Mouse (Mus musculus): ENCODE data around the gene Mrpl24. TPM values are rescaled to one million over a fixed set of nuclear protein-coding genes. Genes with fewer than 3 reads are reported as not detected.
A peak's percentile ranks its signal among the peaks of the same experiment; 100 is the strongest.

Mrpl24 gene
- polyA plus RNA-seq, 1 experiment, result 139 TPM

DNA sequence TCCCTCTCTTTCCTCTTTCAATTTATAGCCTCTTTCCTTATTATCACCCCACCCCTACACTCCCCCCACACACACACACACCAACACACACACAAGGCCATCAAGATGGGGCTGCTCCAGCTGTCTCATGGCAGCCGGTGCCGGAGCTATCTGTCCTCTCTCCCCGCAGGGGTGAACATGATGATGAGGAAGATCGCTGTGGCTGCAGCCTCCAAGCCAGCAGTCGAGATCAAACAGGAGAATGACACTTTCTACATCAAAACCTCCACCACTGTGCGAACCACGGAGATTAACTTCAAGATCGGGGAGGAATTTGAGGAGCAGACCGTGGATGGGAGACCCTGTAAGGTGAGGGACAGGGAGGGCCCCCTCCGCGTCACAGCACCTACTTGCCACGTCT is 32.6 kb downstream of the Mrpl24 start:
- H3K4me1 ChIP-seq (ENCODE audit: control insufficient read depth, insufficient read depth, low read length), result peaks cover 1% of the 10 kb centered on the region; the same call in 1 of the 2 replicates
- no peak for TF ChIP-seq POLR2A (IDR thresholded peaks at IDR 0.05; ENCODE audit: borderline replicate concordance, low read depth, low read length)
- no peak overlapping the region for H3K4me3 ChIP-seq (ENCODE audit: insufficient read depth, low read length)
- no peak overlapping the region for H3K27ac ChIP-seq (ENCODE audit: insufficient read depth, low read depth, low read length)

DNA sequence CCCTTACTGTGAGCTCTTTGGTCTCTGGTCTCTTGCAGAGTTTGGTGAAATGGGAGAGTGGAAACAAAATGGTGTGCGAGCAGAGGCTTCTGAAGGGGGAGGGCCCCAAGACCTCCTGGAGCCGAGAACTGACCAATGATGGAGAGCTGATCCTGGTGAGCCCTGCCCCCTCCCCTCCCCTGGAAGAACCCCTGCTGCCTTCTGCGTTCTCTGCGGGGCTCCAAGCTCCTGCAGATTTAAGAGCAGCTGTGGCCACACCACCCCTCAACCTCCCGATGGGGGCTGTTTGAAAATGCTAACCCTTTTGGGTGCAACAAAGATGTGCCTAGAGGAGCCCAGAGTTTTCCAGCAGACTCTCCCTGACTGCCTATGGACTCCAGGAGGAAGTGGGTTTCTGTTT is 33.1 kb downstream of the Mrpl24 start:
- H3K4me3 ChIP-seq (ENCODE audit: insufficient read depth, low read length), result no peak overlapping the region
- no peak overlapping the region for H3K27ac ChIP-seq (ENCODE audit: insufficient read depth, low read depth, low read length)
- H3K4me1 ChIP-seq (ENCODE audit: control insufficient read depth, insufficient read depth, low read length), result no peaks in the 10 kb centered on the region
- no peak for TF ChIP-seq POLR2A (IDR thresholded peaks at IDR 0.05; ENCODE audit: borderline replicate concordance, low read depth, low read length)
- TF ChIP-seq CTCF (IDR thresholded peaks at IDR 0.05; ENCODE audit: low read depth, low read length), result no peak

DNA sequence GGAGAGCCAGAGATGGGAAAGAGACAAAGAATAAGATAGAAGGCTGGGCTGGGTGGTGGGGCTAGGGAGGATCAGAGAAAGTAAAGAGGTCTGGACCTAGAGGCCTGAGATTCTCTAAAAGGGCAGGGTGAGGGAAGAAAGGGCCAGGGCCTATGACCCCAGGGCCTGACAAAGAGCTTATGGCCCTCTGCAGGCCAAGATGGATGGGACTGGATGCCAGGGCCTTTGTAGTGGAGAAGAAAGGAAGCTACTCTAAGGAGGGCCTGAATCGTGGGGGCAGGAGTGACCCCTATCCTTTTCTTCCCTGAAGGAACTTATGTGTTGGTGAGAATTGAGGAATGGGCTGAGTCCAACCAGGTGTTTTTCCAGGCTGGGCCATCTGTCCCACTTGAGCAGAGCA is 38.8 kb downstream of the Mrpl24 start:
- peaks cover 2% of the 10 kb centered on the region; the same call in 1 of the 2 replicates for H3K4me1 ChIP-seq (ENCODE audit: control insufficient read depth, insufficient read depth, low read length)
- TF ChIP-seq POLR2A (IDR thresholded peaks at IDR 0.05; ENCODE audit: borderline replicate concordance, low read depth, low read length) (no peak), CTCF (IDR thresholded peaks at IDR 0.05; ENCODE audit: low read depth, low read length) (no peak)
- H3K27ac ChIP-seq (ENCODE audit: insufficient read depth, low read depth, low read length), result no peak overlapping the region
- no peak overlapping the region for H3K4me3 ChIP-seq (ENCODE audit: insufficient read depth, low read length)

DNA sequence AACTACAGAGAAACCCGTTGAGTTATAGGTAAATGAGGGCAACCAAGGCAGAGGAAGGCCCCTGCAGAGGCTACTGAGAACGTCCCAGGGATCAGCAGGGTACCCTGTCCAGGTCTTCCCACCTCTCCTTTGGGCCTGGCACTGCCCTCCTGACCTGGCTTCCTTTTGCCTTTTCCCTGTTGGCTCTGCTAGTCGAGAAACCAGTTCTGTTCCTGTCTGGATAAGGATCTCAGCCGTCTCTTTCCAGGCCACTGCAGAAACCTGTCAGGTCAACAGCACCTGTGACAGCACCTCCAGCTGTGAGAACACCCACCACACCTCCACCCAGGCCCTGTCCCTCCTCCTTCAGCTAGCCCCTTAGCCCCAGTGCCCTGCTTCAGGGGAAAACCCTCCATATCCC is 39.2 kb downstream of the Mrpl24 start:
- peaks cover 2% of the 10 kb centered on the region; the same call in 1 of the 2 replicates for H3K4me1 ChIP-seq (ENCODE audit: control insufficient read depth, insufficient read depth, low read length)
- TF ChIP-seq POLR2A (IDR thresholded peaks at IDR 0.05; ENCODE audit: borderline replicate concordance, low read depth, low read length), result no peak
- TF ChIP-seq CTCF (IDR thresholded peaks at IDR 0.05; ENCODE audit: low read depth, low read length), result no peak
- no peak overlapping the region for H3K27ac ChIP-seq (ENCODE audit: insufficient read depth, low read depth, low read length)
- H3K4me3 ChIP-seq (ENCODE audit: insufficient read depth, low read length), result no peak overlapping the region

DNA sequence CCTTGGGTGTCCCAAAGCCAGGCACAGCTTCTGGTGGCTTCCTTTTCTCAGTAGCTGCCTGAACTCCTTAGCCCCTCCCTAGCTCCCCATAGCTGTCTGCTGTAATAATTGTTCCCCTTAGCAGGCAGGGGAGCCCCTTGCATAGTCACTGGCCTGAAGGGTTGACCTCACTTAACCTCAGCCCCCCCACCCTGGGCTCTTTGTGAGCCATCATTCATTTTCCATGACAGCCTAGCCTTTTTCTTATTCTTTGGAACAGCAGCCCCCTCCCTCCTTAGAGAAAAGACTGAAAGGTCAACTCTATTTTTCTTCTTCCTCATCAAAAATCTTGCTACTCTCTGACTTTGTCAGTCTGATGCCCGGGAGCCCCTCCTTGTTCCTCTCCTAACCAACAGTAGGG is 39.7 kb downstream of the Mrpl24 start:
- peaks cover 2% of the 10 kb centered on the region; the same call in 1 of the 2 replicates for H3K4me1 ChIP-seq (ENCODE audit: control insufficient read depth, insufficient read depth, low read length)
- TF ChIP-seq CTCF (IDR thresholded peaks at IDR 0.05; ENCODE audit: low read depth, low read length), result no peak
- no peak for TF ChIP-seq POLR2A (IDR thresholded peaks at IDR 0.05; ENCODE audit: borderline replicate concordance, low read depth, low read length)
- no peak overlapping the region for H3K27ac ChIP-seq (ENCODE audit: insufficient read depth, low read depth, low read length)
- no peak overlapping the region for H3K4me3 ChIP-seq (ENCODE audit: insufficient read depth, low read length)

DNA sequence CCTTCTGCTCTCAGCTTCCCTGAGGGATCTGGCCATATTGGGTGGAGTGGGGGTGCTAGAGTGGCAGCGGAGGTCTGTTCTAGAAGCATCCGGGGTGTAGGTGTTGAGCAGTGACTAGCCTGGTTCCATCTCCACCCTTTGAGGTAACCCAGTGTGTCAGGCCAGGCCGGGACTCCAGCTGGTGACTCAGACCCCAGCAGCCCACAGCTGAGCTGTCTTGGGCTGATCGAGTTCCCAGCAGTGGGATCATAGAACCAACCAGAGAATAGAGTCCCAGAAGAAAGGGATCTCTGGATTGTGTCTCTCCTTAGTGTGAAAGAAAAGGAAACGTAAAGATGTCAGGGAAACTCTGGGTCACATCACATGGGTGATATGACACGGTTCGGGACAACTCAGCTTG is 40.1 kb downstream of the Mrpl24 start:
- Histone ChIP-seq H3K4me1 (ENCODE audit: control insufficient read depth, insufficient read depth, low read length) (peaks cover 2% of the 10 kb centered on the region; the same call in 1 of the 2 replicates), H3K27ac (ENCODE audit: insufficient read depth, low read depth, low read length) (no peak overlapping the region), H3K4me3 (ENCODE audit: insufficient read depth, low read length) (no peak overlapping the region)
- no peak for TF ChIP-seq CTCF (IDR thresholded peaks at IDR 0.05; ENCODE audit: low read depth, low read length)
- TF ChIP-seq POLR2A (IDR thresholded peaks at IDR 0.05; ENCODE audit: borderline replicate concordance, low read depth, low read length), result no peak

DNA sequence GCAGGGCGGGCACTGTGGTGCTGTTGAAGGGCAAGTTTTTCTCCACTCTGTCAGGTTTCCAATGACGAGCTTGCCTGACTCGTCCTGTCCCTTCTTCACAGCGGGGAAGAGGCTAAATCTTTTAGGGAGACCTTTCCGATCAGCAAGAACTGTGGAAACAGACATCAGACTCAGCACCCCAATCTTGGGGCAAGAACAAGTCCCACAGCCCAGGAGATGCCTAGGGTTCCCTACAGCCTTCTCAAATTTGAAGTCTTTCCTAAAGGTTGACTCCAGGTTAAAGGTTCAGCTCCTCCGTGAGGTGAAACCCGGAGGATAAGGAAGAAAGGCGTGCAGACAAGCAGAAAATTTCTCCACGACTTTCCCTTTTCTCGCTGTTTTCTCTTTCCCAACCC is 40.9 kb downstream of the Mrpl24 start:
- Histone ChIP-seq H3K27ac (ENCODE audit: insufficient read depth, low read depth, low read length) (no peak overlapping the region), H3K4me1 (ENCODE audit: control insufficient read depth, insufficient read depth, low read length) (peaks cover 2% of the 10 kb centered on the region; the same call in 1 of the 2 replicates), H3K4me3 (ENCODE audit: insufficient read depth, low read length) (peak overlapping the region; percentile 51)
- TF ChIP-seq CTCF (IDR thresholded peaks at IDR 0.05; ENCODE audit: low read depth, low read length) (no peak), POLR2A (IDR thresholded peaks at IDR 0.05; ENCODE audit: borderline replicate concordance, low read depth, low read length) (no peak)

DNA sequence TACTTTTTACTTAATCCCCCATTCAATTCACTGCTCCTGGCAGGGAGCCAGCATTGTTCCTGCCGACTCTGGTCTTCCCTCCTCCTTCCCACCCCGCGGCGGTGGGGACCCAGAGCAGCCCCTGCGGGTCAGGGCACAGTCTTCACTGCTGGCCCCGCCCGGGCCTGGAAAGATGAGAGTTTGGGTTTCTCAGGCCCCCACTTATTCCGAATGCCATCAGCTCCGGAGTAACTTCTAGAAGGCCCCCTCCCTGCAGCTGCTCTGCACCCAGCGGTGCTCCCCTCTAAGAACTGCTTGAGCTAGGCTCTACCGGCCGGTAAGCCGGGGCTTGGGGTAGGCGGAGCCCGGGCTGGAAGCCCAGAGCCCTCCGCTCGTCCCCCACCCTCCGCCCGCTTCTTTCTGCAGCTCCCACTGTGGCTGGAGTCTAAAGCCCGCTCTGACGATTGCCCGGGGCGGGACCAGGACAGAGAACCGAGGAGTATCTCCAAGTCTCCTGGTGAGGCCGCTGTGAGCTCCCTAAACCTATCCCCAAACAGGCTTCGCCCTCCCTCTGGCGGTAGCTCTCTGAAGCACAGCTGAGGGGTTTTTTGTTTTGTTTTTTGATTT is 41.4 kb downstream of the Mrpl24 start:
- Histone ChIP-seq H3K4me3 (ENCODE audit: insufficient read depth, low read length) (peak overlapping the region; percentile 51), H3K4me1 (ENCODE audit: control insufficient read depth, insufficient read depth, low read length) (peaks cover 2% of the 10 kb centered on the region; the same call in 1 of the 2 replicates), H3K27ac (ENCODE audit: insufficient read depth, low read depth, low read length) (no peak overlapping the region)
- TF ChIP-seq POLR2A (IDR thresholded peaks at IDR 0.05; ENCODE audit: borderline replicate concordance, low read depth, low read length), result no peak
- TF ChIP-seq CTCF (IDR thresholded peaks at IDR 0.05; ENCODE audit: low read depth, low read length), result peak; percentile 70

DNA sequence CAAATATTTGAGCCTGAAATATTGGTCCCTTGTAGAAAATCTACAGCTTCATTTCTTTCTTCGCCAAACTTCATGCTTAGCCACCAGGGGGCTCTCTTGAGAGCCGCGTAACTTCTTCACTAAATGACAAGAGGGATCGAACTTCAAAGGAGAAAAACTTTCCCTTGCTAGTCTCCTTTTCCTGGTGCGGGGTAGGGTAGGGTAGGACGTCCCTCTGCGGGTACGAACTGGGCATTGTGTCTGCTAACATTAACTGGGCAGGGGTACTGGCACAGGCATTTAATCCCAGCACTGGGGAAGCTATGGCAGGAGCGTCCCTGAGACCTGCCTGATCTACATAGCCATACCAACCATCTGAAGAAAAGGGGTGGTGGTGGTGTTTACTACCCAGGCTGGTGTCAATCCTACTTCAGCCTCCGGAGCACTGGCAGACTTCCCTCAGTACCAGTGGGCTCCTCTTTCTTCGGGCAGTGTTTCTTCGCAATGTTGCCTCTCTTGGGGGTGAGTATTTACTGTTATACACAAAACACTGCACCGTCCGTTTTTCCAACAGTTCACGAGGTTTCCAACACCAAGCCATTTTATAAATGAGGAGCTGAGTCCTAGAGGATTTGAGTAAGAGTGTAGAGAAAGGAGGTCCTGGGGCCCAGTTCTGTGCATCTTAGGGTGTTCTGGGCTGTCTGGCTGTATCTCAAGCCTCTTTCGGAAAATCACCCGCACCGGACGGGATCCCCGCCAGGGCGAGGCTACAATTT is 51.1 kb downstream of the Mrpl24 start:
- H3K27ac ChIP-seq (ENCODE audit: insufficient read depth, low read depth, low read length), result no peak overlapping the region
- H3K4me3 ChIP-seq (ENCODE audit: insufficient read depth, low read length), result peak overlapping the region; percentile 41
- no peaks in the 10 kb centered on the region for H3K4me1 ChIP-seq (ENCODE audit: control insufficient read depth, insufficient read depth, low read length)
- TF ChIP-seq CTCF (IDR thresholded peaks at IDR 0.05; ENCODE audit: low read depth, low read length) (no peak), POLR2A (IDR thresholded peaks at IDR 0.05; ENCODE audit: borderline replicate concordance, low read depth, low read length) (no peak)

DNA sequence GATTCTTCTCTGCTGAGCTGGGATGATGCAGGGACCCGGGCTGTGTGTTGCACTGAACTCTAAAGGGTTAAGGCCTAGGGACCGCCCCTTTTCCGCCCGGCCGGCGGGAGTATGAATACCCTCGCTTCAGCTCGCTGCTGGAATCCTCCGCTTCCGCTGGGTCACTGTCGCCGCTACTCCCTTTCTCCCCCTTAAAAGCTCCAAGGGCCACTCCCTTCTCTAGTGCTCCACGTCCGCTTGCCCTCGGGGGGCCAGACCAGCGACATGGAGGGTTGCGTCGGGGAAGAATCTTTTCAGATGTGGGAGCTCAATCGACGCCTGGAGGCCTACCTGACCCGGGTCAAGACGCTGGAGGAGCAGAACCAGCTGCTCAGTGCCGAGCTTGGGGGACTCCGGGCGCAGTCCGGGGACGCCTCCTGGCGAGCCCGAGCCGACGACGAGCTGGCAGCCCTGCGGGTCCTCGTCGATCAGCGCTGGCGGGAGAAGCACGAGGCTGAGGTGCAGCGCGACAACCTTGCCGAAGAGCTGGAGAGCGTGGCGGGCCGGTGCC is 51.7 kb downstream of the Mrpl24 start, which contains the start of gene Nes:
Gene Nes, plus strand, starts transcription at position 140 of the 550 bp plus-strand sequence.
- Histone ChIP-seq H3K4me1 (ENCODE audit: control insufficient read depth, insufficient read depth, low read length) (no peaks in the 10 kb centered on the region), H3K27ac (ENCODE audit: insufficient read depth, low read depth, low read length) (no peak within 1 kb of the TSS), H3K4me3 (ENCODE audit: insufficient read depth, low read length) (peak within 1 kb of the TSS; percentile 41)
- no peak for TF ChIP-seq CTCF (IDR thresholded peaks at IDR 0.05; ENCODE audit: low read depth, low read length)
- no peak for TF ChIP-seq POLR2A (IDR thresholded peaks at IDR 0.05; ENCODE audit: borderline replicate concordance, low read depth, low read length)
